ENCODE assay signal across 29 mouse cellular contexts in genomic region chr2:50812296-50812695, GRCm38 (mm10).
A peak's percentile ranks its signal among the peaks of the same experiment; 100 is the strongest.
DNase-seq lines count a peak whose midpoint lies in the region; ATAC-seq lines count a peak whose summit lies in the region.
"Had no signal": no experiment of that assay in that cellular context is flagged by ENCODE, and none has a peak within 500 bp of the region (broad histone marks: within the 10 kb centered on the region; RNA-seq: fewer than 3 reads in every experiment).

No protein-coding gene starts in this region.

- ATAC-seq in heart, embryonic 11.5 days (replicated peaks; ENCODE audit: insufficient number of reproducible peaks, low FRiP score, low TSS enrichment) = no peak
- no peak for ATAC-seq in midbrain, embryonic 12.5 days (ENCODE audit: low FRiP score, low read depth)
- ATAC-seq in midbrain, embryonic 16.5 days = no peak
- ATAC-seq: forebrain, embryonic 13.5 days; liver, embryonic 12.5 days; liver, postnatal 0 days had no signal

- H3K27me3 ChIP-seq in heart, embryonic 11.5 days (ENCODE audit: control insufficient read depth, insufficient read depth, low read length) = no peaks in the 10 kb centered on the region
- H3K27me3 ChIP-seq in midbrain, embryonic 12.5 days = no peaks in the 10 kb centered on the region
- H3K27me3 ChIP-seq in midbrain, embryonic 16.5 days (ENCODE audit: control insufficient read depth, insufficient read depth, low read depth, low read length) = no peaks in the 10 kb centered on the region
- H3K27me3 ChIP-seq: heart, embryonic 13.5 days; hindbrain, embryonic 12.5 days; liver, embryonic 12.5 days had no signal

- H3K9ac ChIP-seq in heart, embryonic 11.5 days (ENCODE audit: low read depth, low read length) = no peak overlapping the region
- no peak overlapping the region for H3K9ac ChIP-seq in midbrain, embryonic 12.5 days (replicated peaks)
- H3K9ac ChIP-seq in midbrain, embryonic 16.5 days (ENCODE audit: low read depth, low read length) = no peak overlapping the region
- H3K9ac ChIP-seq: forebrain, embryonic 13.5 days; heart, embryonic 13.5 days; hindbrain, embryonic 12.5 days; liver, embryonic 12.5 days; liver, postnatal 0 days had no signal

- H3K9me3 ChIP-seq in heart, embryonic 11.5 days (replicated peaks; ENCODE audit: control insufficient read depth, low read length) = no peaks in the 10 kb centered on the region
- no peaks in the 10 kb centered on the region for H3K9me3 ChIP-seq in midbrain, embryonic 12.5 days
- no peaks in the 10 kb centered on the region for H3K9me3 ChIP-seq in midbrain, embryonic 16.5 days (replicated peaks; ENCODE audit: control insufficient read depth, low read length, poor library complexity, severe bottlenecking)
- H3K9me3 ChIP-seq: forebrain, embryonic 13.5 days; heart, embryonic 13.5 days; hindbrain, embryonic 12.5 days; liver, embryonic 12.5 days had no signal

- H3K4me1 ChIP-seq in heart, embryonic 11.5 days (ENCODE audit: control insufficient read depth, insufficient read depth, low read length) = peaks cover 13% of the 10 kb centered on the region
- H3K4me1 ChIP-seq in midbrain, embryonic 12.5 days = peaks cover 28% of the 10 kb centered on the region
- peaks cover 11% of the 10 kb centered on the region for H3K4me1 ChIP-seq in midbrain, embryonic 16.5 days (ENCODE audit: control insufficient read depth, insufficient read depth, low read length)
- H3K4me1 ChIP-seq: liver, embryonic 12.5 days had no signal

- 24% methylated on average over 4 of the region's 4 CpGs for WGBS in heart, embryonic 11.5 days (ENCODE audit: insufficient replicate concordance)
- WGBS in midbrain, embryonic 12.5 days = 34% methylated on average over 4 of the region's 4 CpGs
- WGBS in midbrain, embryonic 16.5 days = 28% methylated on average over 4 of the region's 4 CpGs

- H3K27ac ChIP-seq in heart, embryonic 11.5 days (ENCODE audit: low read depth, low read length) = no peak overlapping the region
- H3K27ac ChIP-seq in midbrain, embryonic 12.5 days (replicated peaks) = peak overlapping the region; percentile 10
- no peak overlapping the region for H3K27ac ChIP-seq in midbrain, embryonic 16.5 days (ENCODE audit: low read length)
- H3K27ac ChIP-seq: forebrain, embryonic 13.5 days; gastrocnemius, adult 2 months; heart, adult 2 months; heart, embryonic 13.5 days; hindbrain, embryonic 12.5 days; layer of hippocampus, adult 2 months; liver, embryonic 12.5 days had no signal

- H3K4me2 ChIP-seq in heart, embryonic 11.5 days = no peak overlapping the region
- no peak overlapping the region for H3K4me2 ChIP-seq in midbrain, embryonic 12.5 days (replicated peaks)
- H3K4me2 ChIP-seq in midbrain, embryonic 16.5 days (ENCODE audit: low read length) = no peak overlapping the region
- H3K4me2 ChIP-seq: forebrain, embryonic 13.5 days; heart, embryonic 13.5 days; hindbrain, embryonic 12.5 days; liver, embryonic 12.5 days had no signal

- no peak overlapping the region for H3K4me3 ChIP-seq in heart, embryonic 11.5 days (ENCODE audit: low read depth, low read length)
- H3K4me3 ChIP-seq in midbrain, embryonic 12.5 days = no peak overlapping the region
- H3K4me3 ChIP-seq in midbrain, embryonic 16.5 days (ENCODE audit: low read depth, low read length) = no peak overlapping the region
- H3K4me3 ChIP-seq: erythroblast, embryonic 14.5 days; forebrain, embryonic 13.5 days; gastrocnemius, adult 2 months; heart, adult 2 months; heart, embryonic 13.5 days; hindbrain, embryonic 12.5 days; layer of hippocampus, adult 2 months; liver, embryonic 12.5 days had no signal

- H3K36me3 ChIP-seq in heart, embryonic 11.5 days (ENCODE audit: control insufficient read depth, insufficient read depth, low read length) = no peaks in the 10 kb centered on the region
- H3K36me3 ChIP-seq in midbrain, embryonic 12.5 days = no peaks in the 10 kb centered on the region
- no peaks in the 10 kb centered on the region for H3K36me3 ChIP-seq in midbrain, embryonic 16.5 days (ENCODE audit: control insufficient read depth, insufficient read depth, low read length)
- H3K36me3 ChIP-seq: heart, embryonic 13.5 days; hindbrain, embryonic 12.5 days; liver, embryonic 12.5 days had no signal

- peak; percentile 58 for DNase-seq in heart, adult 11 months
- DNase-seq in Muller cell, postnatal 12 days (ENCODE audit: inconsistent ontology term) = peak; percentile 71
- DNase-seq in retina, postnatal 1 day = peak; percentile 78
- no peak for DNase-seq in layer of hippocampus, adult 8-10 months (ENCODE audit: low spot score in 2 of 2)
- DNase-seq: adrenal gland, postnatal 25 days; cerebellum, adult 11-12 months; cerebellum, adult 9-11 months; embryo, embryonic 11 days; gastrocnemius, adult 2 months; gastrocnemius, postnatal 36 days; heart, adult 2 months; heart, postnatal 10 days; kidney, adult 2 months; kidney, postnatal 36 days; liver, postnatal 0 days; lung, postnatal 36 days; right cerebral cortex, adult 18-20 months; spleen, adult 18-20 months; thymus, adult 2 months; thymus, postnatal 36 days had no signal

Comparison
In these comparisons a context has a peak if more than half of its experiments do, and no peak if none do; other contexts are left out.
1. DNase-seq: peak in heart, adult 11 months (single experiment), Muller cell, postnatal 12 days (single experiment) and retina, postnatal 1 day (single experiment); none in layer of hippocampus, adult 8-10 months (0 of 2).